Mouse (Mus musculus) olfactory bulb, adult 2 months (tissue): Measurements from ENCODE around the gene Gripap1.
"Not testable (repeated sequence)": the region's sequence is repeated elsewhere in the genome, so short reads cannot be mapped to it uniquely, and the experiment has no call there.

Source experiments
- CTCF ChIP-seq: fragments of 200-500 bp; IDR thresholded peaks from 2 replicates; pipeline ENCODE4 v1.5.1; 2012; ENCODE audit warnings: low read depth, mild to moderate bottlenecking, low read length, moderate library complexity; ENCODE audit not compliant: insufficient read depth
- POLR2A ChIP-seq: fragments of 200-500 bp; IDR thresholded peaks from 2 replicates; pipeline ENCODE4 v1.6.1; 2012; ENCODE audit warnings: mild to moderate bottlenecking, low read depth, low read length, moderate library complexity; ENCODE audit not compliant: insufficient read depth

DNA sequence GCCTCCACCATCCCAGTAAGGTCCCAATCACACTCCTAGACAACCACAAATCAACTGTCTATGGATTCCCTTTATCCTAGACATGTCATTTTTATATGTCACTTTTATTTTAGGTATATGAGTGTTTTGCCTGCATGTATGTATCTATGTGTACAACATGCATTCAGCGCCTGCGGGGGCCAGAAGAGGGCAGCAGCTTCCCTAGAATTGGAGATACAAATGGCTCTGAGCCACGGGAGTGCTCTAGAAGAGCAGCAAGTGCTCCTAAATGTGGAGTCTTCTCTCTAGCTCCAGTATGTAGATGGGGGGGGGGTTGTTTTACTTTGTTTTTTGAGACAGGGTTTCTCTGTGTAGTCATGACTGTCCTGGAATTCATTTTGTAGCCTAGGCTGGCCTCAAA lies 35.9 kb upstream of the Gripap1 start:
- not testable (repeated sequence) for TF ChIP-seq POLR2A, CTCF
